Mouse (Mus musculus) midbrain, postnatal 0 days (tissue): ENCODE results near the gene Abcc2. TPM values are rescaled to one million over a fixed set of nuclear protein-coding genes. Genes with fewer than 3 reads are reported as not detected.

Experiments
- ATAC-seq: fragments of 200-750 bp; cut with Nextera tagmentation; 2 replicates; pipeline ENCODE4 v1.8.0; 2017; ENCODE audit warnings: moderate number of reproducible peaks, mild to moderate bottlenecking, moderate TSS enrichment, moderate library complexity; ENCODE audit not compliant: low FRiP score
- DNase-seq: peaks from one replicate; pipeline ENCODE4 v3.0.0-alpha.2; 2015; ENCODE audit warnings: low spot score
- H3K27ac ChIP-seq: fragments of 300-500 bp; sonication (generic); 2 replicates; pipeline ENCODE4 v1.5.1; 2014; ENCODE audit warnings: low read depth, mild to moderate bottlenecking, low read length, mixed read lengths
- H3K27me3 ChIP-seq: fragments of 300-500 bp; sonication (generic); 2 replicates; pipeline ENCODE4 v1.6.1; 2014; ENCODE audit warnings: low read length, control low read depth, mixed read lengths; ENCODE audit not compliant: insufficient read depth
- H3K36me3 ChIP-seq: fragments of 300-500 bp; sonication (generic); 2 replicates; pipeline ENCODE4 v1.6.1; 2014; ENCODE audit warnings: low read length, control low read depth, mixed read lengths; ENCODE audit not compliant: insufficient read depth
- H3K4me1 ChIP-seq: fragments of 300-500 bp; sonication (generic); 2 replicates; pipeline ENCODE4 v1.6.1; 2014; ENCODE audit warnings: mild to moderate bottlenecking, control low read depth, antibody characterized with exemption, low read length, mixed read lengths; ENCODE audit not compliant: insufficient read depth
- H3K4me2 ChIP-seq: fragments of 300-500 bp; sonication (generic); 2 replicates; pipeline ENCODE4 v1.6.1; 2014; ENCODE audit warnings: low read depth, mild to moderate bottlenecking, low read length, mixed read lengths; ENCODE audit not compliant: poor library complexity, severe bottlenecking
- H3K4me3 ChIP-seq: fragments of 300-500 bp; sonication (generic); 2 replicates; pipeline ENCODE4 v1.5.1; 2014; ENCODE audit warnings: low read depth, mild to moderate bottlenecking, low read length, moderate library complexity
- H3K9ac ChIP-seq: fragments of 300-500 bp; sonication (generic); replicated peaks from 2 replicates; pipeline ENCODE4 v1.6.1; 2014; ENCODE audit warnings: mild to moderate bottlenecking, low read length, moderate library complexity, mixed read lengths; ENCODE audit not compliant: poor library complexity, severe bottlenecking
- H3K9me3 ChIP-seq: fragments of 300-500 bp; sonication (generic); 2 replicates; pipeline ENCODE4 v1.6.1; 2016; ENCODE audit warnings: low read length, control low read depth
- CTCF ChIP-seq: IDR thresholded peaks from 2 replicates; pipeline ENCODE4 v1.5.1; 2016; ENCODE audit warnings: antibody characterized with exemption, mild to moderate bottlenecking
- WGBS: fragments of 180-500 bp; shearing (Covaris S2); extraction: QIAGEN DNeasy Blood & Tissue Kit; methylation state at CpG from one replicate; pipeline ENCODE4 v1.1.7; 2014; 5-methylcytosine and 5-hydroxymethylcytosine counted together
- polyA plus RNA-seq: library from polyadenylated mRNA; unstranded; fragments of >200 nt; fragmentation: Nextera tagmentation; extraction: Ambion mirVana; gene quantifications from 2 replicates; pipeline ENCODE4 v1.2.1, GENCODE M21; 2015
- total RNA-seq: library from RNA; depleted of rRNA; stranded (reverse); fragments of >200 nt; gene quantifications from 2 replicates; pipeline ENCODE4 v1.2.3, GENCODE M21; 2014

Abcc2 gene
- total and polyA plus RNA-seq, 2 experiments from 2014 or later: 0.07 to 0.22 TPM

GRCm38 (mm10) chr19:43761543-43762256 is 20.3 kb upstream of the Abcc2 start:
- H3K4me3 ChIP-seq: no peak overlapping the region
- H3K9me3 ChIP-seq: no peaks in the 10 kb centered on the region
- ATAC-seq: no peak
- no peaks in the 10 kb centered on the region for H3K4me1 ChIP-seq
- TF ChIP-seq CTCF: 0 out of 2 replicates have a peak, but pooled peaks have one; percentile 7
- H3K4me2 ChIP-seq: no peak overlapping the region
- H3K27me3 ChIP-seq: no peaks in the 10 kb centered on the region
- no peaks in the 10 kb centered on the region for H3K36me3 ChIP-seq
- H3K27ac ChIP-seq: no peak overlapping the region
- DNase-seq: no peak
- no peak overlapping the region for H3K9ac ChIP-seq

- Histone ChIP-seq H3K9me3 (no peaks in the 10 kb centered on the region), H3K27ac (no peak overlapping the region), H3K9ac (no peak overlapping the region), H3K36me3 (no peaks in the 10 kb centered on the region), H3K4me3 (no peak overlapping the region), H3K27me3 (no peaks in the 10 kb centered on the region), H3K4me2 (no peak overlapping the region), H3K4me1 (no peaks in the 10 kb centered on the region)
- WGBS: 76% methylated on average over 2 of the region's 2 CpGs
- no peak for DNase-seq
- ATAC-seq: no peak
- no peak for TF ChIP-seq CTCF
Measured at GRCm38 (mm10) chr19:43762410-43762809, 19.6 kb upstream of the Abcc2 start.

- H3K9me3 ChIP-seq: no peaks in the 10 kb centered on the region
- 86% methylated on average over 5 of the region's 5 CpGs for WGBS
- H3K4me2 ChIP-seq: no peak overlapping the region
- H3K4me1 ChIP-seq: no peaks in the 10 kb centered on the region
- DNase-seq (no peak), ATAC-seq (no peak)
- H3K9ac ChIP-seq: no peak overlapping the region
- TF ChIP-seq CTCF: no peak
- no peaks in the 10 kb centered on the region for H3K27me3 ChIP-seq
- H3K27ac ChIP-seq: no peak overlapping the region
- no peak overlapping the region for H3K4me3 ChIP-seq
- H3K36me3 ChIP-seq: no peaks in the 10 kb centered on the region
Measured at GRCm38 (mm10) chr19:43766451-43766850, 15.5 kb upstream of the Abcc2 start.

- no peaks in the 10 kb centered on the region for H3K36me3 ChIP-seq
- H3K27me3 ChIP-seq: no peaks in the 10 kb centered on the region
- no peak for ATAC-seq
Measured at GRCm38 (mm10) chr19:43767549-43768322, 14.3 kb upstream of the Abcc2 start.

GRCm38 (mm10) chr19:43769366-43769960 is 12.5 kb upstream of the Abcc2 start:
- Histone ChIP-seq H3K4me1 (no peaks in the 10 kb centered on the region), H3K9me3 (no peaks in the 10 kb centered on the region), H3K27ac (no peak overlapping the region), H3K4me3 (no peak overlapping the region), H3K4me2 (no peak overlapping the region), H3K9ac (no peak overlapping the region), H3K27me3 (no peaks in the 10 kb centered on the region), H3K36me3 (no peaks in the 10 kb centered on the region)
- DNase-seq (no peak), ATAC-seq (no peak)
- WGBS: 84% methylated on average over 5 of the region's 5 CpGs
- no peak for TF ChIP-seq CTCF

More at GRCm38 (mm10) chr19:43767549-43768322, 14.3 kb upstream of the Abcc2 start:
- no peaks in the 10 kb centered on the region for H3K9me3 ChIP-seq
- 85% methylated on average over 9 of the region's 9 CpGs for WGBS
- DNase-seq: no peak
- H3K4me2 ChIP-seq: no peak overlapping the region
- H3K9ac ChIP-seq: no peak overlapping the region
- H3K4me3 ChIP-seq: no peak overlapping the region
- no peak for TF ChIP-seq CTCF
- H3K27ac ChIP-seq: no peak overlapping the region
- no peaks in the 10 kb centered on the region for H3K4me1 ChIP-seq

- no peaks in the 10 kb centered on the region for H3K36me3 ChIP-seq
- H3K4me1 ChIP-seq: no peaks in the 10 kb centered on the region
- no peak overlapping the region for H3K27ac ChIP-seq
- TF ChIP-seq CTCF: no peak
- H3K4me3 ChIP-seq: no peak overlapping the region
- 92% methylated on average over 4 of the region's 4 CpGs for WGBS
- no peak overlapping the region for H3K4me2 ChIP-seq
- no peak overlapping the region for H3K9ac ChIP-seq
- no peaks in the 10 kb centered on the region for H3K27me3 ChIP-seq
- ATAC-seq (no peak), DNase-seq (no peak)
- no peaks in the 10 kb centered on the region for H3K9me3 ChIP-seq
Measured at GRCm38 (mm10) chr19:43770584-43770983, 11.4 kb upstream of the Abcc2 start.
